Mouse (Mus musculus) embryonic fibroblast, embryonic 13.5 days (primary cell): ENCODE measurements around the gene Masp2. TPM values are rescaled to one million over a fixed set of nuclear protein-coding genes. Genes with fewer than 3 reads are reported as not detected.
A peak's percentile ranks its signal among the peaks of the same experiment; 100 is the strongest.

ENCODE experiments used
- H3K27ac ChIP-seq: 2 replicates; pipeline ENCODE4 v1.5.1; 2012; ENCODE audit warnings: low read length, control low read depth, inconsistent platforms; ENCODE audit not compliant: insufficient read depth
- H3K4me1 ChIP-seq: 2 replicates; pipeline ENCODE4 v1.6.1; 2011; ENCODE audit warnings: low read length; ENCODE audit not compliant: control insufficient read depth, insufficient read depth
- H3K4me3 ChIP-seq: 2 replicates; pipeline ENCODE4 v1.5.1; 2011; ENCODE audit warnings: mild to moderate bottlenecking, control low read depth, low read length; ENCODE audit not compliant: insufficient read depth
- CTCF ChIP-seq: IDR thresholded peaks from 2 replicates; pipeline ENCODE4 v1.5.1; 2011; ENCODE audit warnings: mild to moderate bottlenecking, control low read depth, low read length, moderate library complexity, borderline replicate concordance; ENCODE audit not compliant: insufficient read depth
- POLR2A ChIP-seq: IDR thresholded peaks from 2 replicates; pipeline ENCODE4 v1.6.1; 2011; ENCODE audit warnings: low read depth, mild to moderate bottlenecking, control low read depth, low read length, moderate library complexity
- polyA plus RNA-seq: library from polyadenylated mRNA; stranded (reverse); fragments of >200 nt; gene quantifications from 2 replicates; pipeline ENCODE4 v1.2.4, GENCODE M21; 2011; ENCODE audit warnings: low read depth; ENCODE audit not compliant: missing spikeins, insufficient read length

Masp2 gene
- polyA plus RNA-seq, 1 experiment = not detected

- peak; percentile 96 for TF ChIP-seq POLR2A
- no peak for TF ChIP-seq CTCF
These were observed 24.4 kb downstream of the Masp2 start, which contains the start of gene Tardbp for GRCm38 (mm10) chr4:148626623-148627185. Gene Tardbp (minus strand): TSS chr4:148627019.

DNA sequence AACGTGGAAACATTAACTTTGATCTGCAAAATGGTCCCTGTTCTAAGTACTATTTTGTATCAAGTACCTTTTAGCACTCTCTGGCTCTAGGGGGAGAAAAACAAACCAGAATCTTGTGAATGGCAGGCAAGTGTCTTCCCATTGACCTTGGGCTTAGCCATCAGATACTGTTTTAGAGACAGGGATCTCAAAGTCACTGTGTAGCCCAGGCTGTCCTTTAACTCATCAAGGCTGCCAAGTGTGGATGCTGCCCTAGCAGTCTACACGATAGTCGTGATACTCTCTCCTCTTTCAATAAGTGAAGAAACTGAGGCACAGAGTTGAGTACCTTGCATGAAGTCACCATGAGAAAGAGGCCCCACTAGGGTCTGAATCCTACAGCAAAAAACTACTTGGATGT is 24.9 kb downstream of the Masp2 start:
- 0 out of 2 replicates have a peak, but pooled peaks cover 10% of the 10 kb centered on the region for H3K4me1 ChIP-seq
- H3K27ac ChIP-seq = no peak overlapping the region
- no peak; the same call in 1 of the 2 replicates for TF ChIP-seq POLR2A
- no peak for TF ChIP-seq CTCF
- no peak overlapping the region for H3K4me3 ChIP-seq

More at GRCm38 (mm10) chr4:148626623-148627185, 24.4 kb downstream of the Masp2 start, which contains the start of gene Tardbp:
- Histone ChIP-seq H3K4me3 (peak within 1 kb of the TSS; percentile 91), H3K4me1 (peaks cover 10% of the 10 kb centered on the region; the same call in 1 of the 2 replicates), H3K27ac (peak within 1 kb of the TSS; percentile 63)

DNA sequence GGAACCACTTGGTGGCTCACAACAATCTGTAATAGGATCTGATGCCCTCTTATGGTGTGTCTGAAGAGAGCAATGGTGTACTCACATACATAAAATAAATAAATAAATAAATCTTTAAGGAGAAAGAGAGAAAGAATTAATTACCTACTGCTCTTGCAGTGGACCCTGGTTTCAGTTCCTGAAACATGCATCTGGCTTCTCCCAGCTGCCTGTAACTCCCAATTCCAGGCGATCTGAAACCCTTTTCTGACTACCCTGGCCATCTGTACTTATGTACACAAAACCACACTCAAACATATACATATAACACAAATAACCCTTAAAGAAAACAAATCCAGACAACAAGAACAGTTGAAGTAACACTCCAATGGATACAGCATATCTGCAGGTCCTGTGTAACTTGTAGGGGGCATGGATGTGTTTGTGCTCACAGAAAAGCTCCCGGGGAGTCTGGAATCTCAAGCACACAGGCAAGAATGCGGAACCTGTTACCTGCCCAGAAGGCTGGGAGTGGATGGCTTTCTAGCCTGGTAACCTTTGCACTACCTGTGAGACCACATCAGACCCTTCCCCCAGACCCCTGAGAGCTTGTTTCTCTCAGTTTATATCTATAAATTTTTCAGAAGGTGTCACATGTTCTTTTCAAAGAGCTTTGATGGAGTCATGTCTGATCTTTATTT is 29.8 kb downstream of the Masp2 start:
- TF ChIP-seq CTCF (no peak), POLR2A (no peak)

DNA sequence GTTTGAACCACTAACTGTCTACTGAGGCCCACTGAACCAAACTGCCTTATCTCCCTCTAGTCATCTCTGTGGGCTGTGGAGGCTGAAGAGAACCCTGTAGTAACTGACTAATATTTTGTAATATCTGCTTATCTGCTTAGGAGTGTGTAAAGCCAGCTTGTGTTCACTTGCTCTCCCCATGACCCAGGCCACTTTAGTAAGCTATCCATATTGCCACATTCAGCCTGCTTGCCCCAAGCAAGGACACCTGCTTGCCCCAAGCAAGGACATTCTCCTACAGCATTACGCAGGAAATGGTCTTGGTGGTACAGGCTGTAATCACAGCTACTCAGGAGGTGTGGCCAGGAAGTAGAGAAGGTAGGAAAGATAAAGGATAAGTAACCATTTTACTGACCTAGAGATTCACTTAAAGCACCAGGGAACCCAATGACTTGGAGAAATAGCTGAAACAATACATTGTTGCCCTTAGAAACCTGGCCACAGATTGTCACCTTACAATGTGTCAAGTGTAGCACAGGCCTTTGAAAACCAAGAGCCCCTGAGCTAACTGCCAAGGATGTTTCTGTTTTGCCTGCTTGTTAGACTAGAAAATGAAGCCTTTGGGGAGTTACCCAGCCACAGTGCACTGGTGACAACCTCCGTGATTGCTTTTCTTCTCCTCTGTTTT is 31.2 kb downstream of the Masp2 start:
- Histone ChIP-seq H3K4me1 (no peaks in the 10 kb centered on the region), H3K27ac (no peak overlapping the region), H3K4me3 (no peak overlapping the region)
- no peak for TF ChIP-seq CTCF
- no peak for TF ChIP-seq POLR2A

More for the DNA sequence above, 29.8 kb downstream of the Masp2 start:
- Histone ChIP-seq H3K4me1 (0 out of 2 replicates have a peak, but pooled peaks cover 2% of the 10 kb centered on the region), H3K4me3 (no peak overlapping the region), H3K27ac (no peak overlapping the region)

DNA sequence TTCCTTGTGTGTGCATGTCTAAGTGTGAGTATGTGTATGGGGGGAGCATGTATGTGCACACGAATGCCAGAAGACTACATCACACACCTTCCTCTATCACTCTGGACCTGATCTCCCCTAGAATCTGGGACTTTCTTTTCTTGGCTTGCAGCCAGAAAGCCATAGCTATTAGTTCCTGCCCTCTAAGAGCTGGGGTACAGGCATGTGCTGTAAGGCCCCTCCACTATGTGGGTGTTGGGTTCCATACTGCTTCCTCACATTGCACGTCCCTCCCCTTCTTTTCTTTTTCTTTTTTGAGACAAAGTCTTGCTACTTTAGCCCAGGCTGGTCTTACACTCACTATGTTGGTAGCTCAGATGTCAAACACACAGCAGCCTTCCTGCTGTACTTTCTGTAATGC is 33.0 kb downstream of the Masp2 start:
- Histone ChIP-seq H3K27ac (no peak overlapping the region), H3K4me1 (no peaks in the 10 kb centered on the region), H3K4me3 (no peak overlapping the region)
- TF ChIP-seq CTCF (no peak), POLR2A (no peak)

GRCm38 (mm10) chr4:148638302-148638701 is 35.9 kb downstream of the Masp2 start:
- TF ChIP-seq CTCF (no peak), POLR2A (no peak)
- H3K4me1 ChIP-seq = no peaks in the 10 kb centered on the region
- no peak overlapping the region for H3K27ac ChIP-seq
- H3K4me3 ChIP-seq = no peak overlapping the region

DNA sequence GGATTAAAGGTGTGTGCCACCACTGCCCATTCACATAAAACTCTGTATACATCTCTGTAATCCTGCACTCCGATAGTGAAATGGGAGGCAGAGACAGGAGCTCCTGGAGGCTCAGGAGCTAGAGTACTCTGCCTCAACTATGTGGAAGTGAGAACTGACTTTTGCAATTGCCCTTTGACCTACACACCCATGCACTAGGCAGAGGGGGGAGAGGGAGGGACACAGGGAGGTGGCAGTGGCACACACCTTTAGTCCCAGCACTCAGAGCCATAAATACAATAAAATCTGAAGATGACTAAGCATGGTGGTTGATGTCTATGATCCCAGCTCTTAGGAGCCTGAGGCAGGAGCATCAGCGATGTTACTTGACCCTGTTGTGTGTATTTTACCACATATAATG is 37.1 kb downstream of the Masp2 start:
- TF ChIP-seq POLR2A (no peak), CTCF (no peak)
- no peak overlapping the region for H3K4me3 ChIP-seq
- H3K27ac ChIP-seq = no peak overlapping the region
- no peaks in the 10 kb centered on the region for H3K4me1 ChIP-seq

DNA sequence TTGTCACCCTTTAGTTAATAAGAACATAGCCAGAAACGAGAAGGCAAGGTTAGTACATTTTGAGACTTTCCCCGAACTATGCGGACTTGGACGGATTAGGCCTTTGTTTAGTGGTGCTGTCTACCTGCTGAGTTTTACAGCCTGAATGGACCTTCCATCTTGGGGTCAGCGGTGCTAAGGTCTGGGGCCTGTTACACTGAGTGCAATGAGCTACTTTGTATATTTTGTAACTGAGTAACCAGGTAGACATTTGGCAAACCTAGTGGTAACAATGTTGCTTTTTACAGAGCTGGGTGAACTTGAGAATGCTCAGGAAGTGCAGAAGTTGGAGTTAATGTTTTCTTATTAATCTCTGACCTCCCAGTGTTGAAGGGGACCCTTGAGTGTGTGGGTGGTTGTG is 38.8 kb downstream of the Masp2 start:
- no peak overlapping the region for H3K27ac ChIP-seq
- TF ChIP-seq CTCF (no peak), POLR2A (no peak)
- no peak overlapping the region for H3K4me3 ChIP-seq
- no peaks in the 10 kb centered on the region for H3K4me1 ChIP-seq

DNA sequence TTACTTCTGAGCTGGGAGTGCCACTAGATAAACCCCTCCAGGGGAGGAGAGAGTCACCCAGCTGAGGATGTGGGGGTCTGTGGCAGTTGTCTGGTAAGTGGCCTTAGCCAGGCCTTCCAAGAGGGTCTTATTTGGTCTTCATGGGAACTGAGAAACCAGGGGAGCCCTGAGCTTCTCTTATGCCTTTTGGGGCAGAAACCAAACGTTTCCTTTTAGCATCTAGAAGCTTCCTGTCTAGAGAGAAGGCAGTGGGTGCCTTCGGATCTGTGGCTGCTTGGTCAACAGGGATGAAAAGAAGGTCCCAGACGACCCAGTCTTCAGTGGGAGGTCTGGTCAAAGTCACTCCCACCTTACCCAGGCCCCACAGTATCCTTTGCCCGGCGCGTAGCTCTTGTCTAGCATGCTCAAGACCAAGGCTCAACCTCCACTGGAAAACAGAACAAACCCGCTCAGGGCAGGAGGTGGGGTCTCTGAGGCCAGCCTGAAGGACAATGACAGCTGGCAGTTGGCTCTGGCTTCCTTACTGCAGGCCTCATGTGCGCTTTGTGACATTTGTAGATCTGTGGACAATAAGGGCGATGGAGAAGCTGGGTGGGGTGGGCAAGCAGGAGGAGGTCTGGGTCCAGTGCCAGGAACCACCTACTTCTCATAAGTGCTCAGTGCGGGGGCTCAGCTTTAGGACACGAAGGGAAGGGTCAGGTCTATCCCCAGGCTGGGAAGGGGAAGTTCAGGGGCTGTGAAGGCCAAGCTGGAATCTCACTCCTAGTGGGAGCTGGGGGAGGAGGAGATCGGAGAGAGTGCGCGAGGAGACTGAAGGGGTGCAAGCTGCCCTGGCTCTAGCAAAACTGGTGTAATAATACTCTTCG is 41.2 kb downstream of the Masp2 start, which contains the start of gene Gm572:
TSS of gene Gm572 (plus strand) at position 27 of the 866 bp plus-strand sequence.
- TF ChIP-seq CTCF = no peak
- TF ChIP-seq POLR2A = no peak
- no peak within 1 kb of the TSS for H3K4me3 ChIP-seq
- H3K27ac ChIP-seq = no peak within 1 kb of the TSS
- H3K4me1 ChIP-seq = no peaks in the 10 kb centered on the region
